Mouse (Mus musculus) hindbrain, embryonic 14.5 days (tissue): ENCODE measurements at regions not wholly inside any gene's neighbourhood (a gene's known extent, or its start where the extent isn't known, plus 50 kb on each side); places are given as distances from the start of the nearest gene placed in this dataset.

Source experiments
- ATAC-seq: fragments of 200-750 bp; cut with Nextera tagmentation; 2 replicates; pipeline ENCODE4 v1.8.0; 2017; ENCODE audit warnings: moderate number of reproducible peaks, mild to moderate bottlenecking, moderate TSS enrichment, moderate library complexity; ENCODE audit not compliant: low FRiP score
- DNase-seq: peaks from one replicate; pipeline ENCODE4 v3.0.0-alpha.2; 2015; ENCODE audit warnings: low spot score
- H3K27ac ChIP-seq: fragments of 300-500 bp; sonication (generic); 2 replicates; pipeline ENCODE4 v1.5.1; 2014; ENCODE audit warnings: mild to moderate bottlenecking, moderate library complexity
- H3K27me3 ChIP-seq: fragments of 300-500 bp; sonication (generic); 2 replicates; pipeline ENCODE4 v1.6.1; 2014; ENCODE audit warnings: mild to moderate bottlenecking, low read length, mixed read lengths; ENCODE audit not compliant: control insufficient read depth, insufficient read depth
- H3K36me3 ChIP-seq: fragments of 300-500 bp; sonication (generic); replicated peaks from 2 replicates; pipeline ENCODE4 v1.6.1; 2014; ENCODE audit not compliant: control insufficient read depth, insufficient read depth
- H3K4me1 ChIP-seq: fragments of 300-500 bp; sonication (generic); replicated peaks from 2 replicates; pipeline ENCODE4 v1.6.1; 2014; ENCODE audit warnings: antibody characterized with exemption, low read length, mixed read lengths; ENCODE audit not compliant: control insufficient read depth, insufficient read depth
- H3K4me2 ChIP-seq: fragments of 300-500 bp; sonication (generic); replicated peaks from 2 replicates; pipeline ENCODE4 v1.6.1; 2014; ENCODE audit warnings: mild to moderate bottlenecking, moderate library complexity
- H3K4me3 ChIP-seq: fragments of 300-500 bp; sonication (generic); replicated peaks from 2 replicates; pipeline ENCODE4 v1.5.1; 2014; ENCODE audit warnings: mild to moderate bottlenecking, low read length
- H3K9ac ChIP-seq: fragments of 300-500 bp; sonication (generic); 2 replicates; pipeline ENCODE4 v1.6.1; 2014
- H3K9me3 ChIP-seq: fragments of 300-500 bp; sonication (generic); 2 replicates; pipeline ENCODE4 v1.6.1; 2016; ENCODE audit warnings: low read length; ENCODE audit not compliant: control insufficient read depth
- WGBS: fragments of 180-500 bp; shearing (Covaris S2); extraction: QIAGEN DNeasy Blood & Tissue Kit; methylation state at CpG from one replicate; pipeline ENCODE4 v1.1.7; 2014; 5-methylcytosine and 5-hydroxymethylcytosine counted together

- DNase-seq: no peak
- no peak overlapping the region for H3K27ac ChIP-seq
- H3K36me3 ChIP-seq: no peaks in the 10 kb centered on the region
Measured at GRCm38 (mm10) chr4:25364402-25364801, 82.8 kb upstream of the Ufl1 start.

GRCm38 (mm10) chr4:25337638-25338037 is 56.0 kb upstream of the Ufl1 start:
- Histone ChIP-seq H3K27ac (no peak overlapping the region), H3K9ac (no peak overlapping the region), H3K27me3 (no peaks in the 10 kb centered on the region), H3K4me1 (no peaks in the 10 kb centered on the region), H3K4me2 (no peak overlapping the region), H3K36me3 (no peaks in the 10 kb centered on the region), H3K9me3 (no peaks in the 10 kb centered on the region), H3K4me3 (no peak overlapping the region)
- no peak for ATAC-seq
- 81% methylated on average over 1 of the region's 1 CpGs for WGBS
- DNase-seq: no peak

More at GRCm38 (mm10) chr4:25364402-25364801, 82.8 kb upstream of the Ufl1 start:
- Histone ChIP-seq H3K27me3 (no peaks in the 10 kb centered on the region), H3K9ac (no peak overlapping the region), H3K4me2 (no peak overlapping the region), H3K9me3 (no peaks in the 10 kb centered on the region), H3K4me1 (no peaks in the 10 kb centered on the region), H3K4me3 (no peak overlapping the region)
- ATAC-seq: no peak
